Mouse (Mus musculus) olfactory bulb, adult 2 months (tissue): ENCODE measurements around the gene Rab11fip4. TPM values are rescaled to one million over a fixed set of nuclear protein-coding genes. Genes with fewer than 3 reads are reported as not detected.

Experiments used
- H3K27ac ChIP-seq: fragments of 200-500 bp; 2 replicates; pipeline ENCODE4 v1.5.1; 2012; ENCODE audit warnings: low read depth, low read length; ENCODE audit not compliant: insufficient read depth
- H3K4me1 ChIP-seq: fragments of 200-500 bp; 2 replicates; pipeline ENCODE4 v1.6.1; 2012; ENCODE audit warnings: low read length; ENCODE audit not compliant: control insufficient read depth, insufficient read depth
- H3K4me3 ChIP-seq: fragments of 200-500 bp; 2 replicates; pipeline ENCODE4 v1.5.1; 2012; ENCODE audit warnings: mild to moderate bottlenecking, low read depth, low read length, moderate library complexity; ENCODE audit not compliant: insufficient read depth
- CTCF ChIP-seq: fragments of 200-500 bp; IDR thresholded peaks from 2 replicates; pipeline ENCODE4 v1.5.1; 2012; ENCODE audit warnings: low read depth, mild to moderate bottlenecking, low read length, moderate library complexity; ENCODE audit not compliant: insufficient read depth
- POLR2A ChIP-seq: fragments of 200-500 bp; IDR thresholded peaks from 2 replicates; pipeline ENCODE4 v1.6.1; 2012; ENCODE audit warnings: mild to moderate bottlenecking, low read depth, low read length, moderate library complexity; ENCODE audit not compliant: insufficient read depth
- WGBS: fragments of 180-500 bp; shearing (Covaris S2); methylation state at CpG from one replicate; pipeline ENCODE4 v1.1.7; 2018; 5-methylcytosine and 5-hydroxymethylcytosine counted together
- polyA plus RNA-seq: library from polyadenylated mRNA; stranded (reverse); fragments of >200 nt; gene quantifications from 2 replicates; pipeline ENCODE4 v1.2.4, GENCODE M21; 2012; ENCODE audit warnings: low replicate concordance; ENCODE audit not compliant: missing spikeins, insufficient read depth, insufficient read length

Rab11fip4 gene
- polyA plus RNA-seq, 1 experiment, result 98.8 TPM

GRCm38 (mm10) chr11:79671668-79672281 lies 80.8 kb downstream of the Rab11fip4 start:
- peak overlapping the region; percentile 99 for H3K27ac ChIP-seq
- TF ChIP-seq POLR2A, result no peak
- TF ChIP-seq CTCF, result peak; percentile 58; the same call in 1 of the 2 replicates
- 45% methylated on average over 6 of the region's 6 CpGs for WGBS

GRCm38 (mm10) chr11:79673072-79673471 lies 82.1 kb downstream of the Rab11fip4 start:
- 43% methylated on average over 5 of the region's 5 CpGs for WGBS
- Histone ChIP-seq H3K27ac (peak overlapping the region; percentile 95), H3K4me3 (no peak overlapping the region)

More at GRCm38 (mm10) chr11:79671668-79672281, 80.8 kb downstream of the Rab11fip4 start:
- H3K4me1 ChIP-seq, result peaks cover 86% of the 10 kb centered on the region
- H3K4me3 ChIP-seq, result no peak overlapping the region

DNA sequence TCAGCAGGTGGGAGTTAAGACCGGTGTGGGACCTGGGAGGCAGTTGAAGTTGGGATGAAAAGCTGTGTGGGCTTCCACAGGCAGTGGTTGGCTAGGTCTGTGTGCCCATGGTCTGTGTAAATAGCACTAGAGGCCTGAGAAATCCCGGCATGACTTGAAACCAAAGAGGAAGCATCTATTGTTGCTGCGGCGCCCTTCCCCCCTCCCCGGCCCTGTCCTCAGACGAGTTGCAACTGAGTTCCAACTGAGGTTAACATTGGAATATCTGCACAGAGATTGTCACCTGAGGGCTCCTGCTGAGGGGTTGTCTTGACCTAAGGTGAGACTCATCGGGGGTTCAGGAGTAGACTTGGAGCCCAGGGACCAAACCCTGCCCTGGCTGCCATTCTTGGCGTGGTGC lies 82.7 kb downstream of the Rab11fip4 start:
- Histone ChIP-seq H3K4me3 (no peak overlapping the region), H3K4me1 (peaks cover 92% of the 10 kb centered on the region), H3K27ac (peak overlapping the region; percentile 95)
- WGBS, result 53% methylated on average over 8 of the region's 8 CpGs
- no peak for TF ChIP-seq CTCF
- TF ChIP-seq POLR2A, result no peak

More at GRCm38 (mm10) chr11:79673072-79673471, 82.1 kb downstream of the Rab11fip4 start:
- peaks cover 92% of the 10 kb centered on the region for H3K4me1 ChIP-seq
- TF ChIP-seq POLR2A, result no peak
- TF ChIP-seq CTCF, result no peak

- Histone ChIP-seq H3K4me3 (no peak overlapping the region), H3K27ac (peak overlapping the region; percentile 95), H3K4me1 (peaks cover 92% of the 10 kb centered on the region)
- TF ChIP-seq CTCF, result no peak
- no peak for TF ChIP-seq POLR2A
- 49% methylated on average over 3 of the region's 3 CpGs for WGBS
Measured at GRCm38 (mm10) chr11:79674231-79674630, 83.2 kb downstream of the Rab11fip4 start.

DNA sequence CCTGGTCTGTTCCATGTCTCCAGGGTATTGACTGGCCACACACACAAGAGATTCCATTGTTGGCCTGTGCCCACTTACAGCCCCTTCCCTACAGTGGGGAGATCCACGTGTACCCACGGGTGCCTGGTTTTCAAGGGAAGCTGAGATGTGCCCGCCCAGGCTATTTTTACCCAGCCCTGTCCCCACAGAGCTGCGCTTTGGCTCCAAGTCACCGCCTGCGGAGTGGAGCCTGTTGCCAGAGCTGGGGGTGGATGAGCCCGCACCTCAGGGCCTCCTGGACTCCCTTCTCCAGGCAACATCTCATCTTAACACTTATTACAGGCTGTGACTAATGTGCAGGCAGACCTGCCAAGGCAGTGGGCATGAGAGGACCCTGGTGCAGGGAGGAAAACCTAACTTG lies 83.6 kb downstream of the Rab11fip4 start:
- Histone ChIP-seq H3K4me1 (peaks cover 91% of the 10 kb centered on the region), H3K27ac (peak overlapping the region; percentile 95), H3K4me3 (no peak overlapping the region)
- 11% methylated on average over 7 of the region's 7 CpGs for WGBS
- TF ChIP-seq CTCF, result no peak
- TF ChIP-seq POLR2A, result no peak

- peak overlapping the region; percentile 95 for H3K27ac ChIP-seq
- WGBS, result 65% methylated on average over 12 of the region's 12 CpGs
- no peak overlapping the region for H3K4me3 ChIP-seq
- TF ChIP-seq CTCF (no peak), POLR2A (no peak)
- peaks cover 89% of the 10 kb centered on the region for H3K4me1 ChIP-seq
Measured at GRCm38 (mm10) chr11:79675285-79675684, 84.3 kb downstream of the Rab11fip4 start.

GRCm38 (mm10) chr11:79675994-79676393 lies 85.0 kb downstream of the Rab11fip4 start:
- Histone ChIP-seq H3K4me3 (no peak overlapping the region), H3K27ac (peak overlapping the region; percentile 95), H3K4me1 (peaks cover 89% of the 10 kb centered on the region)
- 38% methylated on average over 6 of the region's 6 CpGs for WGBS
- TF ChIP-seq CTCF (no peak), POLR2A (no peak)

- peaks cover 87% of the 10 kb centered on the region for H3K4me1 ChIP-seq
- peak overlapping the region; percentile 95 for H3K27ac ChIP-seq
- H3K4me3 ChIP-seq, result no peak overlapping the region
- TF ChIP-seq POLR2A (no peak), CTCF (no peak)
- WGBS, result 84% methylated on average over 2 of the region's 2 CpGs
Measured at GRCm38 (mm10) chr11:79676483-79676967, 85.5 kb downstream of the Rab11fip4 start.

DNA sequence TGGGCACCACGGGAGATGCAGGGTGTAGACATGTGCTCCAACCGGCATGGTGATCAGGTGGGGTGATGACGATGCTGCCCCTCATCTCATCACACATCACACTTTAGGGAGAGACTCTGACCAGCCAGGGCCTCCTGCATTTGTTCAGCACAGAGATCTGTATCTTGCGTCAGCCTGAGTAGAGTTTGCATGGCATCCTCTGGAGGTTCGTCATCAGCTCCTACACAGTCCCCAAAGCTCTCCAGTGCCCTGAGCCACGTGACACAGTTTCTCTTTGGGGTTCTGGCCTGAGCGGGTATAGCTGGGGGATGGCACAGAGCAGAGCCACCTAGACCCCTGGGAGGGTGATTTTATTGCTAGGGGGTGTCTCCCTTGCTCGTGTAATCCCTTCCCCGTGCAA lies 86.4 kb downstream of the Rab11fip4 start:
- Histone ChIP-seq H3K4me1 (peaks cover 80% of the 10 kb centered on the region), H3K27ac (peak overlapping the region; percentile 95), H3K4me3 (no peak overlapping the region)
- TF ChIP-seq POLR2A (no peak), CTCF (0 out of 2 replicates have a peak, but pooled peaks have one; percentile 14)
- 44% methylated on average over 9 of the region's 9 CpGs for WGBS
